Comparison of ENCODE assay signal across 8 mouse cellular contexts in genomic region chr17:35842006-35842405, GRCm38 (mm10). TPM values are rescaled to one million over a fixed set of nuclear protein-coding genes. Genes with fewer than 3 reads are reported as not detected.
DNase-seq lines count a peak whose midpoint lies in the region; ATAC-seq and TF ChIP-seq lines count a peak whose summit lies in the region.

No protein-coding gene starts in this region.

- no peak for ATAC-seq in intestine, embryonic 15.5 days
- ATAC-seq in neural tube, embryonic 12.5 days (ENCODE audit: low FRiP score, low read depth): no peak

- 22% methylated on average over 11 of the region's 11 CpGs for WGBS in embryonic facial prominence, embryonic 10.5 days
- WGBS in intestine, embryonic 15.5 days: 19% methylated on average over 11 of the region's 11 CpGs
- 20% methylated on average over 11 of the region's 11 CpGs for WGBS in neural tube, embryonic 12.5 days

- no peak for TF ChIP-seq CTCF in left cerebral cortex, adult 2 months (IDR thresholded peaks at IDR 0.05)

- peaks cover 33% of the 10 kb centered on the region for H3K36me3 ChIP-seq in embryonic facial prominence, embryonic 10.5 days (replicated peaks)
- H3K36me3 ChIP-seq in intestine, embryonic 15.5 days: peaks cover 16% of the 10 kb centered on the region
- H3K36me3 ChIP-seq in neural tube, embryonic 12.5 days: peaks cover 21% of the 10 kb centered on the region

- H3K27ac ChIP-seq in left cerebral cortex, adult 2 months: peak overlapping the region; percentile 56; the same call in 1 of the 2 replicates
- H3K27ac ChIP-seq in embryonic facial prominence, embryonic 10.5 days (replicated peaks): peak overlapping the region; percentile 89
- H3K27ac ChIP-seq in intestine, embryonic 15.5 days: peak overlapping the region; percentile 78
- H3K27ac ChIP-seq in neural tube, embryonic 12.5 days: 0 out of 2 replicates have a peak overlapping the region, but pooled peaks have one; percentile 26

- intact Hi-C loops in left cerebral cortex, adult 2 months (cut with DNase I): no loop called here
- intact Hi-C loops in left cerebral cortex, postnatal 10 days (cut with DNase I): no loop called here

- peak overlapping the region; percentile 66 for H3K4me2 ChIP-seq in intestine, embryonic 15.5 days (replicated peaks)
- peak overlapping the region; percentile 65 for H3K4me2 ChIP-seq in neural tube, embryonic 12.5 days (replicated peaks)

- H3K27me3 ChIP-seq in embryonic facial prominence, embryonic 10.5 days (replicated peaks; ENCODE audit: low read depth, poor library complexity, severe bottlenecking): no peaks in the 10 kb centered on the region
- no peaks in the 10 kb centered on the region for H3K27me3 ChIP-seq in intestine, embryonic 15.5 days (replicated peaks)
- H3K27me3 ChIP-seq in neural tube, embryonic 12.5 days (replicated peaks): no peaks in the 10 kb centered on the region

- peak overlapping the region; percentile 66 for H3K4me3 ChIP-seq in left cerebral cortex, adult 2 months
- peak overlapping the region; percentile 70 for H3K4me3 ChIP-seq in embryonic facial prominence, embryonic 10.5 days
- peak overlapping the region; percentile 61 for H3K4me3 ChIP-seq in intestine, embryonic 15.5 days (replicated peaks)
- H3K4me3 ChIP-seq in neural tube, embryonic 12.5 days: peak overlapping the region; percentile 53

- peak overlapping the region; percentile 60 for H3K9ac ChIP-seq in intestine, embryonic 15.5 days
- H3K9ac ChIP-seq in neural tube, embryonic 12.5 days: peak overlapping the region; percentile 64

- H3K9me3 ChIP-seq in embryonic facial prominence, embryonic 10.5 days: no peaks in the 10 kb centered on the region
- H3K9me3 ChIP-seq in intestine, embryonic 15.5 days: no peaks in the 10 kb centered on the region
- no peaks in the 10 kb centered on the region for H3K9me3 ChIP-seq in neural tube, embryonic 12.5 days

- peaks cover 20% of the 10 kb centered on the region for H3K4me1 ChIP-seq in embryonic facial prominence, embryonic 10.5 days
- H3K4me1 ChIP-seq in intestine, embryonic 15.5 days (replicated peaks): peaks cover 8% of the 10 kb centered on the region; the same call in 1 of the 2 replicates
- peaks cover 16% of the 10 kb centered on the region for H3K4me1 ChIP-seq in neural tube, embryonic 12.5 days

- DNase-seq in left cerebral cortex, adult 2 months (ENCODE audit: extremely low spot score in 1 of 2, low spot score in 2 of 2): no peak
- no peak for DNase-seq in left cerebral cortex, adult 8-10 months (ENCODE audit: low spot score in 2 of 2)
- DNase-seq in embryonic facial prominence, embryonic 10.5 days (ENCODE audit: low spot score): no peak
- DNase-seq in layer of hippocampus, adult 9-10 months (ENCODE audit: low spot score): no peak
- no peak for DNase-seq in left cerebral cortex, postnatal 10 days (ENCODE audit: extremely low spot score in 1 of 2, low spot score in 2 of 2)
- no peak for DNase-seq in MN1 (ENCODE audit: low spot score)

RNA-seq across cellular contexts. Expression of gene Mdc1, which starts 0.7 kb away (rescaled TPM):
- 10 to 100 TPM; 14.6 to 17.8 TPM for total RNA-seq in left cerebral cortex, adult 2 months (2021)
- total RNA-seq in left cerebral cortex, adult 8-10 months (2022): 10 to 100 TPM; 13.8 to 21.2 (median 18.2) TPM
- 18.4 and 21.2 TPM in 2 replicates for polyA plus RNA-seq in embryonic facial prominence, embryonic 10.5 days (2016; fragmentation: Nextera tagmentation; extraction: Ambion mirVana)
- polyA plus RNA-seq in intestine, embryonic 15.5 days (2015; fragmentation: Nextera tagmentation; extraction: Ambion mirVana): 14.9 and 16.1 TPM in 2 replicates
- 13.6 and 14.7 TPM in 2 replicates for polyA plus RNA-seq in neural tube, embryonic 12.5 days (2016; fragmentation: Nextera tagmentation; extraction: Ambion mirVana)
- 10 to 100 TPM; 12.5 to 19.1 TPM for total RNA-seq in left cerebral cortex, postnatal 10 days (2021)

RNA-seq across cellular contexts. Expression of gene Tubb5, which starts 3.9 kb away (rescaled TPM):
- total RNA-seq in left cerebral cortex, adult 2 months (2021): 100 to 1,000 TPM; 417 to 433 TPM
- 100 to 1,000 TPM; 430 to 459 (median 451) TPM for total RNA-seq in left cerebral cortex, adult 8-10 months (2022)
- polyA plus RNA-seq in embryonic facial prominence, embryonic 10.5 days (2016; fragmentation: Nextera tagmentation; extraction: Ambion mirVana): 1,654 and 1,662 TPM in 2 replicates
- 729 and 776 TPM in 2 replicates for polyA plus RNA-seq in intestine, embryonic 15.5 days (2015; fragmentation: Nextera tagmentation; extraction: Ambion mirVana)
- 1,533 and 1,543 TPM in 2 replicates for polyA plus RNA-seq in neural tube, embryonic 12.5 days (2016; fragmentation: Nextera tagmentation; extraction: Ambion mirVana)
- total RNA-seq in left cerebral cortex, postnatal 10 days (2021): 1,000 to 10,000 TPM; 1,429 to 1,573 TPM

RNA-seq across cellular contexts. Expression of gene Flot1, which starts 19.0 kb away (rescaled TPM):
- total RNA-seq in left cerebral cortex, adult 2 months (2021): 100 to 1,000 TPM; 137 to 144 TPM
- total RNA-seq in left cerebral cortex, adult 8-10 months (2022): 100 to 1,000 TPM; 118 to 151 (median 137) TPM
- 45.9 and 49.2 TPM in 2 replicates for polyA plus RNA-seq in embryonic facial prominence, embryonic 10.5 days (2016; fragmentation: Nextera tagmentation; extraction: Ambion mirVana)
- 49.1 and 49.4 TPM in 2 replicates for polyA plus RNA-seq in intestine, embryonic 15.5 days (2015; fragmentation: Nextera tagmentation; extraction: Ambion mirVana)
- polyA plus RNA-seq in neural tube, embryonic 12.5 days (2016; fragmentation: Nextera tagmentation; extraction: Ambion mirVana): 60.5 and 60.6 TPM in 2 replicates
- 100 to 1,000 TPM; 171 to 178 TPM for total RNA-seq in left cerebral cortex, postnatal 10 days (2021)

RNA-seq across cellular contexts. Expression of gene Nrm, which starts 19.1 kb away (rescaled TPM):
- total RNA-seq in left cerebral cortex, adult 2 months (2021): 1 to 10 TPM; 2.1 to 4.1 TPM
- 1 to 10 TPM; 2.6 to 3.4 (median 3.0) TPM for total RNA-seq in left cerebral cortex, adult 8-10 months (2022)
- 64.6 and 65.1 TPM in 2 replicates for polyA plus RNA-seq in embryonic facial prominence, embryonic 10.5 days (2016; fragmentation: Nextera tagmentation; extraction: Ambion mirVana)
- polyA plus RNA-seq in intestine, embryonic 15.5 days (2015; fragmentation: Nextera tagmentation; extraction: Ambion mirVana): 48.5 and 51.7 TPM in 2 replicates
- 40.5 and 41.3 TPM in 2 replicates for polyA plus RNA-seq in neural tube, embryonic 12.5 days (2016; fragmentation: Nextera tagmentation; extraction: Ambion mirVana)
- 10 to 100 TPM in 1 of 2 experiments, 1 to 10 TPM in 1; 6.0 to 11.8 TPM for total RNA-seq in left cerebral cortex, postnatal 10 days (2021)

RNA-seq across cellular contexts. Expression of gene Ier3, which starts 20.5 kb away (rescaled TPM):
- total RNA-seq in left cerebral cortex, adult 2 months (2021): 10 to 100 TPM; 14.7 to 17.5 TPM
- total RNA-seq in left cerebral cortex, adult 8-10 months (2022): 10 to 100 TPM; 11.1 to 17.3 (median 15.2) TPM
- 3.7 and 4.4 TPM in 2 replicates for polyA plus RNA-seq in embryonic facial prominence, embryonic 10.5 days (2016; fragmentation: Nextera tagmentation; extraction: Ambion mirVana)
- 13.9 and 14.4 TPM in 2 replicates for polyA plus RNA-seq in intestine, embryonic 15.5 days (2015; fragmentation: Nextera tagmentation; extraction: Ambion mirVana)
- polyA plus RNA-seq in neural tube, embryonic 12.5 days (2016; fragmentation: Nextera tagmentation; extraction: Ambion mirVana): 5.2 and 7.9 TPM in 2 replicates
- total RNA-seq in left cerebral cortex, postnatal 10 days (2021): 1 to 10 TPM; 5.4 to 5.8 TPM

Comparison
In these comparisons a context has a peak if more than half of its experiments do, and no peak if none do; other contexts are left out.
1. H3K27ac ChIP-seq: peak in every context shown above with its lines; median percentile 89 in embryonic facial prominence, embryonic 10.5 days; 78 in intestine, embryonic 15.5 days; 56 in left cerebral cortex, adult 2 months; 26 in neural tube, embryonic 12.5 days.